Mouse (Mus musculus) forebrain, embryonic 14.5 days (tissue): ENCODE results near the gene Atxn7l3. TPM values are rescaled to one million over a fixed set of nuclear protein-coding genes. Genes with fewer than 3 reads are reported as not detected.

Source experiments
- polyA plus RNA-seq: library from polyadenylated mRNA; unstranded; fragments of >200 nt; fragmentation: Nextera tagmentation; extraction: Ambion mirVana; gene quantifications from 2 replicates; pipeline ENCODE4 v1.2.1, GENCODE M21; 2014

Gene Atxn7l3
- polyA plus RNA-seq, 1 experiment from 2014 or later, result 25.2 TPM

Other genes starting within 250 kb of the Atxn7l3 start
- 15.3 and 16.8 TPM in 2 replicates for gene Mpp2, start 208.1 kb downstream of the Atxn7l3 start, polyA plus RNA-seq
- not detected in 2 replicates for gene Ppy, start 195.3 kb downstream of the Atxn7l3 start, polyA plus RNA-seq
- not detected in 2 replicates for gene Pyy, start 188.8 kb downstream of the Atxn7l3 start, polyA plus RNA-seq
- 0.14 and 0.17 TPM in 2 replicates for gene Nags, start 151.1 kb downstream of the Atxn7l3 start, polyA plus RNA-seq
- 32.5 and 33.6 TPM in 2 replicates for gene Tmem101, start 140.2 kb downstream of the Atxn7l3 start, polyA plus RNA-seq
- gene Lsm12, start 111.3 kb downstream of the Atxn7l3 start, polyA plus RNA-seq, result 83.1 and 93.7 TPM in 2 replicates
- 24.6 and 24.8 TPM in 2 replicates for gene G6pc3, start 107.0 kb downstream of the Atxn7l3 start, polyA plus RNA-seq
- gene Hdac5, start 66.5 kb downstream of the Atxn7l3 start, polyA plus RNA-seq, result 38.9 and 60.6 TPM in 2 replicates
- 6.1 and 6.3 TPM in 2 replicates for gene BC030867, start 47.7 kb downstream of the Atxn7l3 start, polyA plus RNA-seq
- gene Asb16, start 27.9 kb downstream of the Atxn7l3 start, polyA plus RNA-seq, result not detected in 2 replicates
- 74.4 and 75.3 TPM in 2 replicates for gene Tmub2, start 11.7 kb downstream of the Atxn7l3 start, polyA plus RNA-seq
- gene Ubtf, start 23.1 kb upstream of the Atxn7l3 start, polyA plus RNA-seq, result 74.5 and 91.0 TPM in 2 replicates
- 1.8 and 2.1 TPM in 2 replicates for gene Slc4a1, start 69.6 kb upstream of the Atxn7l3 start, polyA plus RNA-seq
- 115 and 125 TPM in 2 replicates for gene Rundc3a, start 96.8 kb upstream of the Atxn7l3 start, polyA plus RNA-seq
- 145 and 149 TPM in 2 replicates for gene Slc25a39, start 111.3 kb upstream of the Atxn7l3 start, polyA plus RNA-seq
- 28.6 and 38.8 TPM in 2 replicates for gene Grn, start 133.7 kb upstream of the Atxn7l3 start, polyA plus RNA-seq
- 26.0 and 27.8 TPM in 2 replicates for gene Fam171a2, start 151.1 kb upstream of the Atxn7l3 start, polyA plus RNA-seq
- gene Itga2b, start 173.5 kb upstream of the Atxn7l3 start, polyA plus RNA-seq, result 4.3 and 5.3 TPM in 2 replicates